Mouse (Mus musculus) brain, embryonic 14.5 days (tissue): ENCODE measurements at regions not wholly inside any gene's neighbourhood (a gene's known extent, or its start where the extent isn't known, plus 50 kb on each side); places are given as distances from the start of the nearest gene placed in this dataset.

Experiments
- CTCF ChIP-seq: fragments of 200-500 bp; IDR thresholded peaks from 2 replicates; pipeline ENCODE4 v1.5.1; 2012; ENCODE audit warnings: inconsistent platforms, mild to moderate bottlenecking, moderate library complexity, borderline replicate concordance; ENCODE audit not compliant: insufficient read depth, insufficient read length; ENCODE audit errors: extremely low read depth
- POLR2A ChIP-seq: fragments of 200-500 bp; IDR thresholded peaks from 2 replicates; pipeline ENCODE4 v1.6.1; 2012; ENCODE audit warnings: mild to moderate bottlenecking, inconsistent platforms, borderline replicate concordance; ENCODE audit not compliant: poor library complexity, insufficient read depth, insufficient read length, severe bottlenecking; ENCODE audit errors: extremely low read depth

- TF ChIP-seq CTCF = no peak
- no peak for TF ChIP-seq POLR2A
Measured at GRCm38 (mm10) chr11:110656524-110657156, 257.7 kb downstream of the Map2k6 start.
